Mouse (Mus musculus) spleen, postnatal 4 days (tissue): ENCODE data around the gene Kcnn3.
A peak's percentile ranks its signal among the peaks of the same experiment; 100 is the strongest.

Source experiments
- DNase-seq, 2 experiments: peaks; one replicate each; pipeline ENCODE4 v3.0.0; 2022; ENCODE audit warnings: low spot score in 2 of 2

The Kcnn3 gene

DNA sequence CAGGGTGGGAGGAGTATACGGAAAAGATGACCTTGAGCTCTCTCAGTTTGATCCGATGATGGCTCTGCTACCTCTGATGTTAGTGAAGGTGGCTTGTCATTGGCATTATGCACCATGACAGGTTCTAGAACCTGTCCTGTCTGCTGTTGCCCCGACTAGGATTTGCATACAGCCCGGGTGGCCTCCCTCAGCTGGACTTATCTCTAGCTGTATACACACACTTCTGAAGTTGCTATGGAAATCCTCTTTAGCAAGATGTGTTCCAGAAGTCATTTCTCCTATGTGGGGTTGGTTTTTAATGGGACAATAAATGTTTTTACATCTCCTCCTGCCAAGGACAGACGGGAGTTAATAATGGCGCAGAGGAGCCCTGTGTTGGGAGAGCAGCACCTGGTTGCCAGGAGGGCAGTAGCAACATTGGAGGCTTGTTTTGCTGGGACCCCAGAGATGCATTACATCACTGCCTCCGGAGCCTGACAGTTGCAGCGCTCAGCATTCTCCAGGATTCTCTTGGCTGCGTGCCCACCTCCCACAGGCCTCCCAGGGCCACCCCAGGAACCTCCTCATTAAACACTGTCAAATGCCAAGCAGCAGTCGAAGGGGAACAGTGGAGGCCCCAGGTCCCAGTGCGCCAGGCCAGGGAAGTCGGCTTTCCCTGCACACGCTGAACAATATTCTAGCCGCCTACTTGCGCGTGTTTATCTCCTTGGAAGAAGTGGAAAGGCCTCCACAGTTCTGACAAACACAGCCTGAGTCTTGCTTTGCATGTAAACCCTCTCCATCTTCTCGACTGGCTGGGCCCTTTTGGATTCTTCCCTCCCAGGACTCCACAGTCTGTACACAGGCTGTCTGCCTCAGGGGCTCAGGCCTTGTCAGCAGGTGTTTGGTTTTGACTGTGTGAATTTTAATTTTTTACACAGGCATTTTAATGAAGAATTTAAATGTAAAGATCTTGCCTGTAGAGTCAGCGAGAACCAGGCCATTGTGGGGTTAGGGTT lies 93.9 kb downstream of the Kcnn3 start:
- DNase-seq, result peak in 1 of 2 experiments; percentile 36

- no peak for DNase-seq
Measured at GRCm38 (mm10) chr3:89616861-89617260, 96.9 kb downstream of the Kcnn3 start.

DNA sequence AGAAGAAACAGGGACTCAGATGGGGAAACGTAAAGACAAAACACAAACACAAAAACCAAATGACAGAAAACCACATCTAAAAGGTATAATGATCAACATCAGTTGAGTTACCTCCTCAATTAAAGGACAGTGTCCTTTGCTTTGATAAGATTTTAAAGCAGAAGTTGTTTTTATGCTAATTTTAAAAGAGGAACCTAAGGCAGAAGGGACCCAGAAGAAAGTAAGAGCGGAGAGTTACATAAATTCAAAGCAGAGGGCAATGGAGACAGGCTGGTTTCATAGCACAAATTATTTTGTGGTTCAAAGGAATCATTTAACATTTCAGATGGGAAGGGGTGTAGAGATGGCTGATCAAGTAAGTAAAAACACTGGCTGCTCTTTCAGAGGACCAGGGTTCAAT lies 97.4 kb downstream of the Kcnn3 start:
- no peak for DNase-seq

GRCm38 (mm10) chr3:89622825-89623224 lies 102.9 kb downstream of the Kcnn3 start:
- DNase-seq, result no peak

DNA sequence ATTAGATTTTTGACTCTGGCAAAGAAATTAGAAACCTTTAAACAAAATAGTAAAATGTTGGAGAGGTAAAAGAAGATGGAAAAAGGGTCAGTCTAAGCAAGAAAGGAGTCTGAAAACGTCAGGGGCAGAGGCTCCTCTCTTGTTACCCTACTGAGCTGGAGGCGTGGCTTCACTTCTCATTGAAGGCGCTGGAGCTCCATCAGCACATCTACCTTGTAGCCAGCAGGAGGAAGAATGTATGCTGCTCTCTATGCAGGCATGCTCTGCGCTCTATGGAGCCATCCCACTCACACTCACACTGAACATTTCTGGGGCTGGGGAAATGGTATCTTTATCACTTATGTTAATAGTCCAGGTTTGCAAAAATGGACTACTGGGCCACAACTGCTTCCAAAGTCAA lies 103.6 kb downstream of the Kcnn3 start:
- DNase-seq, result no peak

- no peak for DNase-seq
Measured at GRCm38 (mm10) chr3:89624001-89624400, 104.0 kb downstream of the Kcnn3 start.

- no peak for DNase-seq
Measured at GRCm38 (mm10) chr3:89624814-89625445, 105.0 kb downstream of the Kcnn3 start.

DNA sequence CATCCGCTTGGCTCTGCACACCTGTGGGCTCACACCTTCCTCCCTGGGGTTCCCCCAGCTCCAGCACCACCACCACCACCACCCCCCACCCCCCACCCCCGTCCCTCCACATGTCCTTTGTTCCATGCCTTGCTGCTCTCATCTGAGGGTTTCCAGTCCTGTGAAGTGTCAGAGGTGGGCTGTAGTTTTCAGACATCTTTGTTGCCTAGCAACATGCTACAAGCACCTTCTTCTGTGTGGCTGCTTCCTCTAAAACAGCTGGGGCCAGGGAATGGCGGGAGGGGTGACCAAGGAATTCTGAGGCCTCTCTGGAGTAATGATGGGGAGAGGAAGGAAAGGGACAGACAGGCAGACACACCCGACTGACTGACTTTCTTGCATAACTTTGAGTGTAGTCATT lies 106.6 kb downstream of the Kcnn3 start:
- DNase-seq, result no peak

GRCm38 (mm10) chr3:89629811-89630210 lies 109.8 kb downstream of the Kcnn3 start:
- no peak for DNase-seq

GRCm38 (mm10) chr3:89631750-89632149 lies 111.8 kb downstream of the Kcnn3 start:
- no peak for DNase-seq

GRCm38 (mm10) chr3:89633531-89633930 lies 113.6 kb downstream of the Kcnn3 start:
- DNase-seq, result no peak

DNA sequence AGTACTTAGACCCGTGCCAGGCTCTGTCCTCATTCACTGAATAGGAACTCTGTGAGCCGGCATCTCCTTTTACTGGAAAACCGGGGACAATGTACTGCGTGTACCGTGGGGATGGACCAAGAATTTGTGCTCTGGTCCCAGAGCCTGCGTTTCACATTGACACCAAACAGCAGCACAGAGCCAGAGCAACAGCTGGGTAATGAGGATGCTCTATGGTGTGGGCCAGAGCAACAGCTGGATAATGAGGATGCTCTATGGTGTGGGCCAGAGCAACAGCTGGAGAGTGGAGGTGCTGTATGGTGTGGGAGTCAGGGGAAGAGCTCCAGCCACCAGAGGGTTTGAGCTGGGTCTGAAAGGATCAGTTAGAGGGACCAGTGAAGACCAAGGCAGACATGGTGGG lies 114.0 kb downstream of the Kcnn3 start:
- no peak for DNase-seq

DNA sequence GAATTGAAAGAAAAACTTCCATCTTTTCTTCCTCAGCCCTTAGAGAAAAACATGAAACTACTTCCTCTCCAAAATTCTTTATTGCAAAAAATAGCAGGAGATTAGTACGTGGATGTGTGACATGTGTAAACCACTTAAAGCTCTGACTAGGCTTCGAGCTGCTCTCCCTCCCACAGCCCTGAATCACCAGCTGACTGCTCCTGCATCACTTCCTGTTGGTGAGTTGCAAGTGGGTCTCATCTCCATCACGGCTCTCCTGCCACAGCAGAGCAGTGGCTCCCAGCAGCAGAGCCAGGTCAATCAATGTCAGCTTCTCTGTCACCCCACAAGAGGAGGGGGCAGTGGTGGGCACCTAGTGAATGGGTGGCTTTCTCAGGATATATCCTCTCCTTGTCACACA lies 120.8 kb downstream of the Kcnn3 start:
- no peak for DNase-seq

DNA sequence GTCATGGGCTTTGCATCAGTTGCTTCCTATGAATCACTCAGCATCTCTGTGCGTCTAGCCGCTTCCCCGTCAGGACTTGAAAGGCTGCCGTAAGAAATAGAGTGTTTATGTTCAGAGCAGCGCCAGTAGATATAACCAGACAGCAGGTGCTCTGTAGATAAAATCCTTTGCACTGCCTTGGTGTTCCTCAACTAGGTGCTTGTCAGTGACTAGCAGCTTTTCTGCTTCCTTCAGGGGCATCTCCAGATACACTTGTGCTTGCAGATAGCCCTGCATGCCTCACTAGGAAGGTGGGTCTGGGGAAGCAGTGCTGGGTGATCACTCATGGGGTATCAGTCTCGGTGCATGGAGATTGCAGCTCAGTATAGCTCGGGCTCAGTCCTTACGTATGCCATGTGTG lies 123.4 kb downstream of the Kcnn3 start:
- DNase-seq, result no peak

GRCm38 (mm10) chr3:89646813-89647255 lies 126.9 kb downstream of the Kcnn3 start:
- DNase-seq, result no peak

GRCm38 (mm10) chr3:89647268-89647874 lies 127.4 kb downstream of the Kcnn3 start:
- DNase-seq, result no peak

- no peak for DNase-seq
Measured at GRCm38 (mm10) chr3:89649890-89650289, 129.9 kb downstream of the Kcnn3 start.

- no peak for DNase-seq
Measured at GRCm38 (mm10) chr3:89653231-89653954, 133.4 kb downstream of the Kcnn3 start.

DNA sequence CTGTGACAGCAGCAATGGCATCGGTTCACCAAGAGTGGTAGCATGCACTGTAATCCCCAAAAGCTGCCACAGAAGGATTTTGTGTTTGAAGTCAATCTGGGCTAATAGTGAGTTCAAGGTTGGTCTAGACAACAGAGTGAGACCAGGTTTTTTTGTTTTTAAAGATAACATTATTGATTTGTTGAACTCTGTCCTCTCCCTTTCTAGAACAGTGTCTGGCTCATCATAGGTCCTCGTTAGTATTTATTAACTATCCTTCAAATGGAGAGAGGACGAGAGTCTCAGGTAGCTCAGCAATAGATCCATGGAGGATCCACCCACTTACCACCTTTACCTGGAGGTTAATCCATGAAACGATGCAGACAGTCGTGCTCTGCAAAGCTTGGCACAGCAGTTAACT lies 137.1 kb downstream of the Kcnn3 start:
- no peak for DNase-seq

- DNase-seq, result no peak
Measured at GRCm38 (mm10) chr3:89658457-89658856, 138.5 kb downstream of the Kcnn3 start.

DNA sequence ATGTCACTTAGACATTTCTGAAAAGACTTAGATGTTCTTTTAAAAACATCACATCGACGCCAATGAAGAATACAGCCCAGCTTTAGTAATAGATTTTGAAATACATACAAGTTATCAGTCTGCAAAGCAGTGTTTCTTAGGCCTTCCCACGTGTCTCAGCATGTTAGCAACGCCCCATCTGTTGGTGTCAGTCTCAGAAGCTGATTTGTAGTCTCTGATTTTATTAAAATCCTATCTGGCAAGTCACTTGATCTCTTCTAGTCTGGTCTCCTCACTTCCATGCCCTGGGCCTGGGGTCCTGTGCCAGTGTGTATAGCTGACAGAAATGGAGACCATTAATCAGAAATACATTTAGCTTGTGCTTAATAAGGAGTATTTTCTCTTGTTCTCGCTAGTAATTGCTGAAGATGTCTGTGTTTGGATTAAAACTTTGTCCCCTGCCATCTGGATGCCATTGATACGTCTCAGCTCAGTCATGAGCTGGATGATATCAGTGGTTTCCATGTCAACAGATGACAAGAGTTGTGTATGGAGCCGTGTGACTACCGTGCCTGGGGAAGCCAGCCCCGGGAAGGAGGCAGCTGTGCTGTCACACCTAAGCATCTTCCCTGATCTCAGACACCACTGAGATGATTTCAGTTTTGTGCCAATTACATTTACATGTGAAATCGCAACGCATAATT lies 140.1 kb downstream of the Kcnn3 start:
- no peak for DNase-seq
